Mouse (Mus musculus) layer of hippocampus, postnatal 25 days (tissue): ENCODE measurements around the gene Olfr1226. TPM values are rescaled to one million over a fixed set of nuclear protein-coding genes. Genes with fewer than 3 reads are reported as not detected.
"Not testable (repeated sequence)": the region's sequence is repeated elsewhere in the genome, so short reads cannot be mapped to it uniquely, and the experiment has no call there.

Experiments used
- DNase-seq, 2 experiments: peaks; one replicate each; pipeline ENCODE4 v3.0.0; 2022; ENCODE audit warnings: mixed read lengths in 2 of 2, low spot score in 1 of 2; ENCODE audit errors: extremely low spot score in 1 of 2
- total RNA-seq, 2 experiments: library from RNA; stranded (reverse); gene quantifications; 2 replicates each; pipeline ENCODE4 v1.2.3; 2021

Gene Olfr1226
- total RNA-seq: not detected

GRCm38 (mm10) chr2:89199948-89200347 is at the start of gene Olfr1226:
Olfr1226 (minus strand) TSS chr2:89200048.
- DNase-seq: no peak

- no peak for DNase-seq
Observed at GRCm38 (mm10) chr2:89196325-89196982, 3.4 kb downstream of the Olfr1226 start.

- DNase-seq: no peak
Observed at GRCm38 (mm10) chr2:89174569-89174968, 25.3 kb downstream of the Olfr1226 start, which contains the start of gene Olfr1225. Olfr1225 (minus strand) TSS chr2:89174669.

GRCm38 (mm10) chr2:89164711-89165110 is 35.1 kb downstream of the Olfr1226 start:
- DNase-seq: not testable (repeated sequence)

GRCm38 (mm10) chr2:89163991-89164390 is 35.9 kb downstream of the Olfr1226 start, which contains the start of gene Olfr1224-ps1:
Olfr1224-ps1 (minus strand) TSS chr2:89164091.
- not testable (repeated sequence) for DNase-seq

- no peak for DNase-seq
Observed at GRCm38 (mm10) chr2:89151460-89151859, 48.4 kb downstream of the Olfr1226 start, which contains the start of gene Olfr1223. Olfr1223 (minus strand) TSS chr2:89151560.

Other genes starting within 250 kb of the Olfr1226 start
- gene Olfr1212, start 246.1 kb downstream of the Olfr1226 start, total RNA-seq: not detected
- gene Gm13762, start 219.8 kb downstream of the Olfr1226 start, total RNA-seq: not detected
- not detected for gene Olfr1214, start 207.4 kb downstream of the Olfr1226 start, total RNA-seq
- not detected for gene Olfr1215, start 193.1 kb downstream of the Olfr1226 start, total RNA-seq
- gene Olfr1216, start 181.7 kb downstream of the Olfr1226 start, total RNA-seq: not detected
- gene Olfr1217, start 168.0 kb downstream of the Olfr1226 start, total RNA-seq: not detected
- gene Olfr1218, start 138.9 kb downstream of the Olfr1226 start, total RNA-seq: not detected
- gene Olfr1219, start 116.5 kb downstream of the Olfr1226 start, total RNA-seq: not detected
- not detected for gene Olfr1220, start 93.2 kb downstream of the Olfr1226 start, total RNA-seq
- not detected for gene Olfr1221, start 82.8 kb downstream of the Olfr1226 start, total RNA-seq
- not detected for gene Olfr1222, start 67.0 kb downstream of the Olfr1226 start, total RNA-seq
- gene Olfr1223, start 48.5 kb downstream of the Olfr1226 start, total RNA-seq: not detected
- gene Olfr1224-ps1, start 36.0 kb downstream of the Olfr1226 start, total RNA-seq: not detected
- not detected for gene Olfr1225, start 25.4 kb downstream of the Olfr1226 start, total RNA-seq
- not detected for gene Olfr1228, start 54.0 kb upstream of the Olfr1226 start, total RNA-seq
- gene Olfr1229, start 88.0 kb upstream of the Olfr1226 start, total RNA-seq: not detected
- gene Olfr1230, start 97.2 kb upstream of the Olfr1226 start, total RNA-seq: not detected
- gene Olfr1231, start 107.0 kb upstream of the Olfr1226 start, total RNA-seq: not detected
- not detected for gene Olfr1232, start 129.6 kb upstream of the Olfr1226 start, total RNA-seq
- not detected for gene Olfr1233, start 142.3 kb upstream of the Olfr1226 start, total RNA-seq
- not detected for gene Olfr1234, start 164.8 kb upstream of the Olfr1226 start, total RNA-seq
- gene Olfr1238, start 209.6 kb upstream of the Olfr1226 start, total RNA-seq: not detected
- gene Olfr1239, start 220.4 kb upstream of the Olfr1226 start, total RNA-seq: not detected
- not detected for gene Olfr1240, start 243.0 kb upstream of the Olfr1226 start, total RNA-seq